In genomic region chr5:38038710-38039592, GRCm38 (mm10) we compare ENCODE assay signal across 8 mouse cellular contexts. TPM values are rescaled to one million over a fixed set of nuclear protein-coding genes. Genes with fewer than 3 reads are reported as not detected.
DNase-seq lines count a peak whose midpoint lies in the region; ATAC-seq and TF ChIP-seq lines count a peak whose summit lies in the region.

Gene Stx18, plus strand, starts transcription at chr5:38038742.

- no peaks in the 10 kb centered on the region for H3K9me3 ChIP-seq in hindbrain, postnatal 0 days (ENCODE audit: low read length)

- H3K4me1 ChIP-seq in hindbrain, postnatal 0 days (ENCODE audit: insufficient read depth, low read length) = no peaks in the 10 kb centered on the region

- H3K36me3 ChIP-seq in hindbrain, postnatal 0 days (ENCODE audit: insufficient read depth, low read length) = no peaks in the 10 kb centered on the region

- H3K27me3 ChIP-seq in hindbrain, postnatal 0 days (ENCODE audit: insufficient read depth, low read length) = no peaks in the 10 kb centered on the region

- peak within 1 kb of the TSS; percentile 91 for H3K27ac ChIP-seq in gastrocnemius, adult 2 months
- H3K27ac ChIP-seq in hindbrain, postnatal 0 days = peak within 1 kb of the TSS; percentile 85
- H3K27ac ChIP-seq in left cerebral cortex, adult 2 months = peak within 1 kb of the TSS; percentile 90

- TF ChIP-seq CTCF in gastrocnemius, adult 2 months (IDR thresholded peaks at IDR 0.05) = no peak
- TF ChIP-seq CTCF in hindbrain, postnatal 0 days (IDR thresholded peaks at IDR 0.05; ENCODE audit: low read depth) = 0 out of 2 replicates have a peak, but pooled peaks have one; percentile 8
- TF ChIP-seq CTCF in left cerebral cortex, adult 2 months (IDR thresholded peaks at IDR 0.05) = no peak; the same call in 1 of the 2 replicates

- peak within 1 kb of the TSS; percentile 75 for H3K4me2 ChIP-seq in hindbrain, postnatal 0 days (ENCODE audit: low read depth, low read length)

- DNase-seq in ZHBTc4 (ENCODE audit: low read depth, low spot score) = peak; percentile 93
- peak; percentile 87 for DNase-seq in gastrocnemius, adult 2 months
- peak; percentile 95 for DNase-seq in hindbrain, postnatal 0 days (ENCODE audit: low spot score)
- peak; percentile 89 to 90 for DNase-seq in left cerebral cortex, adult 2 months (ENCODE audit: extremely low spot score in 1 of 2, low spot score in 2 of 2)
- DNase-seq in right cerebral cortex, adult 2 months (ENCODE audit: low spot score in 2 of 2) = peak; percentile 92 to 93
- peak; percentile 84 for DNase-seq in urinary bladder, postnatal 14 days (ENCODE audit: low spot score)

- ATAC-seq in common myeloid progenitor, adult 5-6 weeks (replicated peaks; ENCODE audit: low read depth, poor library complexity, severe bottlenecking) = peak; percentile 94
- peak; percentile 98 for ATAC-seq in hindbrain, postnatal 0 days
- peak; percentile 92 for ATAC-seq in megakaryocyte, adult 5-6 weeks (ENCODE audit: poor library complexity, severe bottlenecking)

- peak within 1 kb of the TSS; percentile 84 for H3K4me3 ChIP-seq in gastrocnemius, adult 2 months
- peak within 1 kb of the TSS; percentile 95 for H3K4me3 ChIP-seq in hindbrain, postnatal 0 days (ENCODE audit: low read length)
- H3K4me3 ChIP-seq in left cerebral cortex, adult 2 months = peak within 1 kb of the TSS; percentile 99

- under 1% methylated on average over 57 of the region's 57 CpGs for WGBS in hindbrain, postnatal 0 days

- peak within 1 kb of the TSS; percentile 83 for H3K9ac ChIP-seq in hindbrain, postnatal 0 days (replicated peaks; ENCODE audit: low read length)

- intact Hi-C loops in gastrocnemius, adult 2 months (cut with DNase I) = no loop called here
- intact Hi-C loops in left cerebral cortex, adult 2 months (cut with DNase I) = no loop called here

RNA-seq across cellular contexts. Expression of gene Stx18, which starts in this region (rescaled TPM):
- total RNA-seq in common myeloid progenitor, adult 5-6 weeks (2017) = 31.1 and 32.8 TPM in 2 replicates
- 10 to 100 TPM; 14.3 to 15.1 TPM for total RNA-seq in gastrocnemius, adult 2 months (2021)
- total RNA-seq in hindbrain, postnatal 0 days (2014; rRNA removed) = 15.6 and 25.2 TPM in 2 replicates
- 31.8 and 32.8 TPM in 2 replicates for polyA plus RNA-seq in hindbrain, postnatal 0 days (2015; fragmentation: Nextera tagmentation; extraction: Ambion mirVana)
- 10 to 100 TPM; 39.2 to 40.9 TPM for total RNA-seq in left cerebral cortex, adult 2 months (2021)
- 22.8 and 28.6 TPM in 2 replicates for total RNA-seq in megakaryocyte, adult 5-6 weeks (2015)
- total RNA-seq in megakaryocyte, adult 5-6 weeks (2017) = 36.1 and 49.0 TPM in 2 replicates

Comparison
In these comparisons a context has a peak if more than half of its experiments do, and no peak if none do; other contexts are left out.
1. Peak in every context shown above with its lines: DNase-seq, ATAC-seq, H3K4me3 ChIP-seq and H3K27ac ChIP-seq.